Mouse (Mus musculus) G1E-ER4 (cell line): ENCODE results near the gene Thoc3. TPM values are rescaled to one million over a fixed set of nuclear protein-coding genes. Genes with fewer than 3 reads are reported as not detected.

Experiments
- GATA1 ChIP-seq: IDR thresholded peaks from one replicate; pipeline ENCODE4 v1.8.0; 2012; ENCODE audit warnings: low read length, inconsistent platforms
- polyA plus RNA-seq: library from polyadenylated mRNA; stranded (reverse); fragments of >175 nt; gene quantifications from 2 replicates; pipeline ENCODE4 v1.2.3, GENCODE M21; 2012

Gene Thoc3
- polyA plus RNA-seq, 1 experiment: 163 TPM

- TF ChIP-seq GATA1: no peak
Observed at GRCm38 (mm10) chr13:54415059-54415458, 53.6 kb downstream of the Thoc3 start.

- TF ChIP-seq GATA1: no peak
Observed at GRCm38 (mm10) chr13:54412721-54413120, 55.9 kb downstream of the Thoc3 start.

GRCm38 (mm10) chr13:54412236-54412635 lies 56.4 kb downstream of the Thoc3 start:
- TF ChIP-seq GATA1: no peak

GRCm38 (mm10) chr13:54411656-54412055 lies 57.0 kb downstream of the Thoc3 start:
- no peak for TF ChIP-seq GATA1

Other genes with a start within 250 kb of the Thoc3 start
- not detected in 2 replicates for gene Cplx2, start 97.5 kb downstream of the Thoc3 start, polyA plus RNA-seq
- 4.5 and 5.0 TPM in 2 replicates for gene Simc1, start 34.9 kb upstream of the Thoc3 start, polyA plus RNA-seq
- 39.7 and 48.4 TPM in 2 replicates for gene 4833439L19Rik, start 96.6 kb upstream of the Thoc3 start, polyA plus RNA-seq
- 8.0 and 12.2 TPM in 2 replicates for gene Arl10, start 106.2 kb upstream of the Thoc3 start, polyA plus RNA-seq
- gene Nop16, start 121.2 kb upstream of the Thoc3 start, polyA plus RNA-seq: 77.4 and 101 TPM in 2 replicates
- 13.0 and 86.8 TPM in 2 replicates for gene Higd2a, start 121.4 kb upstream of the Thoc3 start, polyA plus RNA-seq
- gene Cltb, start 142.5 kb upstream of the Thoc3 start, polyA plus RNA-seq: 67.4 and 91.2 TPM in 2 replicates
- gene Faf2, start 152.9 kb upstream of the Thoc3 start, polyA plus RNA-seq: 22.1 and 26.1 TPM in 2 replicates
- 269 and 288 TPM in 2 replicates for gene Rnf44, start 225.1 kb upstream of the Thoc3 start, polyA plus RNA-seq
- not detected in 2 replicates for gene Cdhr2, start 232.6 kb upstream of the Thoc3 start, polyA plus RNA-seq